Mouse (Mus musculus): ENCODE measurements around the gene Reln.

- TF ChIP-seq POLR2A (IDR thresholded peaks at IDR 0.05; ENCODE audit: borderline replicate concordance, insufficient read depth, low read length) (no peak), CTCF (IDR thresholded peaks at IDR 0.05; ENCODE audit: borderline replicate concordance, insufficient read depth, low read depth, low read length) (no peak)
Observed at GRCm38 (mm10) chr5:22295161-22295560, 49.3 kb downstream of the Reln start.

Measured in cerebellum, adult 2 months (tissue).